Mouse (Mus musculus): ENCODE data around the gene Lamb2.

GRCm38 (mm10) chr9:108452291-108452906 is 27.1 kb upstream of the Lamb2 start:
- TF ChIP-seq POLR2A (IDR thresholded peaks at IDR 0.05; ENCODE audit: low read depth, low read length): no peak
- peak; percentile 77 for TF ChIP-seq CTCF (IDR thresholded peaks at IDR 0.05; ENCODE audit: extremely low read depth, insufficient read depth, insufficient read length, insufficient replicate concordance)

Measured in spleen, adult 2 months (tissue).